Mouse (Mus musculus): Measurements from ENCODE around the gene Gars. TPM values are rescaled to one million over a fixed set of nuclear protein-coding genes. Genes with fewer than 3 reads are reported as not detected.

Gene Gars
- 84.8 and 90.1 TPM in 2 replicates for polyA plus RNA-seq (2012; ENCODE audit: low replicate concordance)

DNA sequence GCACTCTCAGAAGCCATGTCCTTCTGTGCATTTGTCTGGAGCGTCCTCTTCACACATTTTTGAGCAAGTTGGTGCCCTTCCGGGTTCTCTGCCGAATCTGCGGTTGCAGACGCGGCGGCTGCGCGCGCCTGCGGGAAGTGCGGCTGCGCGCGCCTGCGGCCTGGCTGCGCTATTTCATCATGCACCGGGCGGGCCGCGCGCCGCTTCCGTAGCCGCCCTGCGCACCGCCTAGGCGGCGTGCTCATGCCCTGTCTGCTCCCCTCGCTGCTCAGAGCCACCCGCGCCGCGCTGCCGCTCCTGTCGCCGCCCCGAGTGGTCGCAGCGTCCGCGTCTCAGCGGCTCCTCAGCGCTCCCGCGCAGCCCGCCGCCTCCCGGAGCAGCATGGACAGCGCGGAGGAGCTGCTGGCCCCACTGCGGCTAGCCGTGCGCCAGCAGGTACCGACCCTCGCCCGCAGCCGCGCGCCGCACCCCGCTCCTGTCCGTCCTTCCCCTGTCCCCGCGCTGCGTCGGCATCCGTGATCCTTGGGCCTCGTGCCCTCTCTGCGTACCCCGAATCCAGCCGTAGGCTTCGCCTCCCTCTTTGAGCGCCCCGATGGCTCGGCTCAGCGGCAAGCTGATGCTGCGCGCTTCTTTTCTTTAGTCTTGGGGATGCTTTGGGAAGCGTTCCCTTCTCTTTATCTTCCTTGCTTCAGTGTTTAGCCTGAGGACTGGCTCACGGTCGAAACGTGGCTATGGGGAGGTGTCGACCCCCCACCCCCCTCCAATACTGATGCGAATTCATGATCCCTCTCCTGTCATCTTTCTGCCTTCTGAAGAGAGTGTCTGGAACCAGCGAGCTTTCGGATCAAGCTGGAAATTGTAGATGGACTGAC lies at the start of gene Gars:
Gene Gars, plus strand, starts transcription at position 209 of the 872 bp plus-strand sequence.

DNA sequence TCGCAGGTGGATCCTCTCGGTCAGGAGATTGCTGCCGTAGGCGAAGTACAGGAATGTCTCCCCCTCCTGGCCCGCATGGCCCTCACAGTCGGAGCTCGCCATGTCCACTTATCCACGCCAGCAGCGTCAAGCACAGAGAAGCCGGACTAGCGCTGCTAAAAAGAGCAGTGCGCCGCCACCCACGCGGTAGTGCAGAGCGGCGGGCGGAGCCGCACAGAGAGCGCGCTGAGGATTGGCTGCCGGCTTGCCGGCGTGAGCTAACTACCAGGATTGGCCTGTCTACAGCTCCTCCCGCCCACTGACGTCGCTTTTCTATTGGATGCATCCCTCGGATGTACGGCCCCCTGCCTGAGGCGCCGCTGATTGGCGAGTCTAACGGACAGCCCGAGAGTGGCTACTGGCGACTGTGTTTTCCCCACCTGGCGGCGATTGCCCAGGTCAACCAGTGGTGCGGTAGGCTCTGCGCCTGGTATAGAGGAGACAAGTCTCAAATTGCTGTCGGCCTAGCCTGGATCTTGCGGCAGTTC lies 45.0 kb upstream of the Gars start, which contains the start of gene Ggct:
Gene Ggct, minus strand, starts transcription at position 217 of the 527 bp plus-strand sequence.

Other genes starting within 250 kb of the Gars start
- gene Znrf2, start 221.1 kb upstream of the Gars start, polyA plus RNA-seq (2012; ENCODE audit: low replicate concordance) = 30.5 and 73.9 TPM in 2 replicates
- 7.2 and 10.2 TPM in 2 replicates for gene Nod1, start 65.4 kb upstream of the Gars start, polyA plus RNA-seq (2012; ENCODE audit: low replicate concordance)
- gene Ggct, start 45.1 kb upstream of the Gars start, polyA plus RNA-seq (2012; ENCODE audit: low replicate concordance) = 4.2 and 9.4 TPM in 2 replicates
- gene Crhr2, start 95.0 kb downstream of the Gars start, polyA plus RNA-seq (2012; ENCODE audit: low replicate concordance) = not detected in 2 replicates
- gene Inmt, start 137.0 kb downstream of the Gars start, polyA plus RNA-seq (2012; ENCODE audit: low replicate concordance) = not detected in 2 replicates
- gene Mindy4, start 165.4 kb downstream of the Gars start, polyA plus RNA-seq (2012; ENCODE audit: low replicate concordance) = 0.14 and 0.15 TPM in 2 replicates